Mouse (Mus musculus) bone marrow macrophage, adult 2 months (primary cell): Measurements from ENCODE around the gene Cyp21a1.

ENCODE experiments used
- CTCF ChIP-seq: IDR thresholded peaks from 2 replicates; pipeline ENCODE4 v1.5.1; 2012; ENCODE audit warnings: low read depth, mild to moderate bottlenecking, low read length, moderate library complexity
- POLR2A ChIP-seq: IDR thresholded peaks from 2 replicates; pipeline ENCODE4 v1.6.1; 2012; ENCODE audit warnings: mild to moderate bottlenecking, low read depth, low read length, borderline replicate concordance

DNA sequence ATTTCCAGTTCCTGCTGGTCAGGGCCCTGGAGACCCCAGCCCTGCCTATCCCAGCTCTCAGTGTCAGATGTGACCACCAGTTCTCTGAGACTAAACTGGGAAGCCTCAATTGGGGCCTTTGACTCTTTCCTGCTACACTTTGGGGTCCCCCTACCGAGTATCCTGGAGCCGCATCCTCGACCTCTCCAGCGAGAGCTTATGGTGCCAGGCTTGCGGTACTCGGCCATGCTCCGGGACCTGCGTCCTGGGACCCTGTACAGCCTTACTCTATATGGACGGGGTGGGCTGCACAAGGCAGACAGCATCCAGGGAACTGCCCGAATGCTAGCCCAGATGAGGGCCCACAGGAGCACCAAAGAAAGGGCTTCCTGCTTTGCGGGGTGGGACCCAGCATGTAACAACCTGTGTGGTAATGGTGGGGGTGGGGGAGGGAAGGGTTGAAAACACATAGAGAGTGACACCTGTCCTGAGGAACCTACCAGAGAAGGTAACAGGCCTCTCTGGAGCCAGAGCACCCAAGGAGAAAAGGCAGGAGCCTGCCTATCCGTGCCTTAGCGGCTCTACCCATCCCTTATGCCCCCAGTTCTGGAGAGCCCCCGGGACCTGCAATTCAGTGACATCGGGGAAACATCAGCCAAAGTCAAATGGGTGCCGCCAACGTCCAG, 5.4 kb downstream of the Cyp21a1 start:
- TF ChIP-seq CTCF = no peak
- TF ChIP-seq POLR2A = no peak
